Mouse (Mus musculus) thymus, adult 2 months (tissue): ENCODE data around the gene Tmem262. TPM values are rescaled to one million over a fixed set of nuclear protein-coding genes. Genes with fewer than 3 reads are reported as not detected.

Source experiments
- DNase-seq: peaks from one replicate; pipeline ENCODE4 v3.0.0; 2021
- H3K27ac ChIP-seq: fragments of 200-500 bp; 2 replicates; pipeline ENCODE4 v1.5.1; 2012; ENCODE audit warnings: low read length, control low read depth; ENCODE audit not compliant: control insufficient read depth, insufficient read depth
- H3K27me3 ChIP-seq: fragments of 200-500 bp; 2 replicates; pipeline ENCODE4 v1.6.1; 2012; ENCODE audit warnings: mild to moderate bottlenecking, low read length, moderate library complexity, mixed read lengths; ENCODE audit not compliant: control insufficient read depth, insufficient read depth
- H3K36me3 ChIP-seq: fragments of 200-500 bp; 2 replicates; pipeline ENCODE4 v1.6.1; 2012; ENCODE audit warnings: mild to moderate bottlenecking, low read length, moderate library complexity; ENCODE audit not compliant: control insufficient read depth, insufficient read depth
- H3K4me1 ChIP-seq: fragments of 200-500 bp; replicated peaks from 2 replicates; pipeline ENCODE4 v1.6.1; 2012; ENCODE audit warnings: low read length; ENCODE audit not compliant: control insufficient read depth, insufficient read depth
- H3K4me3 ChIP-seq: fragments of 200-500 bp; 2 replicates; pipeline ENCODE4 v1.5.1; 2012; ENCODE audit warnings: mild to moderate bottlenecking, low read length, control low read depth, moderate library complexity; ENCODE audit not compliant: control insufficient read depth, insufficient read depth
- CTCF ChIP-seq: fragments of 200-500 bp; IDR thresholded peaks from 2 replicates; pipeline ENCODE4 v1.5.1; 2012; ENCODE audit warnings: mild to moderate bottlenecking, control low read depth, low read length, moderate library complexity, borderline replicate concordance; ENCODE audit not compliant: control insufficient read depth, poor library complexity, insufficient read depth; ENCODE audit errors: extremely low read depth
- POLR2A ChIP-seq: fragments of 200-500 bp; IDR thresholded peaks from 2 replicates; pipeline ENCODE4 v1.6.1; 2012; ENCODE audit warnings: mild to moderate bottlenecking, low read length, control low read depth, moderate library complexity; ENCODE audit not compliant: control insufficient read depth, poor library complexity, insufficient read depth; ENCODE audit errors: extremely low read depth
- WGBS: fragments of 180-500 bp; shearing (Covaris S2); methylation state at CpG from one replicate; pipeline ENCODE4 v1.1.7; 2018; 5-methylcytosine and 5-hydroxymethylcytosine counted together
- polyA plus RNA-seq: library from polyadenylated mRNA; depleted of rRNA; stranded (reverse); fragments of >200 nt; gene quantifications from 2 replicates; pipeline ENCODE4 v1.2.3, GENCODE M21; 2012

Gene Tmem262
- polyA plus RNA-seq, 1 experiment, result 0.70 TPM

DNA sequence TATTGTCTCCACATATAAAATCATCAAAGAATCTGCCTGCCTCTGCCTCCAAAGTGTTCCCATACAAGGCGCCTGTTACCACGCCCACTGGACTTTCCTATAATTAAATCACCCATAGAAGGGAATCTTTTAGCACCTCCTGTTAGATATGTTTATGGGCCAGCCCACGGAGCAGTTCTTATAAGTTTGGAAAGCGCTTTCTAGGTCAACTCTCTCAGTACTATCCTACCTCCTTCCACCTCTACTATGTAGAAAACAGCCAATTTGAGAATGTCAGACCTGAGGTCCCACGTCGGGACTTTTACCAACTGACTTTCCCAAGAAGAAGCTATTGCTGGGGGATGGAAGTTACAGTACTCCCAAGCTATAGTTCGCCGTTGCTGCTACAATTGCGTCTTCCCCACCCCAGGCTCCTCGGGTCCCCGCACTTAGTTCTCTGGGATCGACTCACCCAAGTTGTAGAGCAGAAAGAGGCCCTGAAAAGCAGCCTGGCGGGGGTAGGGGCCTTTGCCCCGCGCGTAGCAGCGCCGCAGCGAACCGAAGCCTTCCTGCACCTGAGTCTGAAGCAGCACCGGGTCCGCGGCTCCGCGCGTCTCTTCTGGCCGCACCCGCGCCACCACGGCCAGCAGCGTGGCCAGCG is 37.6 kb downstream of the Tmem262 start:
- Histone ChIP-seq H3K4me3 (peak overlapping the region; percentile 66), H3K4me1 (peaks cover 8% of the 10 kb centered on the region; the same call in 1 of the 2 replicates), H3K36me3 (no peaks in the 10 kb centered on the region; the same call in 1 of the 2 replicates), H3K27ac (no peak overlapping the region), H3K27me3 (no peaks in the 10 kb centered on the region)
- TF ChIP-seq POLR2A (no peak; the same call in 1 of the 2 replicates), CTCF (no peak)
- no peak for DNase-seq
- 4% methylated on average over 32 of the region's 32 CpGs for WGBS

DNA sequence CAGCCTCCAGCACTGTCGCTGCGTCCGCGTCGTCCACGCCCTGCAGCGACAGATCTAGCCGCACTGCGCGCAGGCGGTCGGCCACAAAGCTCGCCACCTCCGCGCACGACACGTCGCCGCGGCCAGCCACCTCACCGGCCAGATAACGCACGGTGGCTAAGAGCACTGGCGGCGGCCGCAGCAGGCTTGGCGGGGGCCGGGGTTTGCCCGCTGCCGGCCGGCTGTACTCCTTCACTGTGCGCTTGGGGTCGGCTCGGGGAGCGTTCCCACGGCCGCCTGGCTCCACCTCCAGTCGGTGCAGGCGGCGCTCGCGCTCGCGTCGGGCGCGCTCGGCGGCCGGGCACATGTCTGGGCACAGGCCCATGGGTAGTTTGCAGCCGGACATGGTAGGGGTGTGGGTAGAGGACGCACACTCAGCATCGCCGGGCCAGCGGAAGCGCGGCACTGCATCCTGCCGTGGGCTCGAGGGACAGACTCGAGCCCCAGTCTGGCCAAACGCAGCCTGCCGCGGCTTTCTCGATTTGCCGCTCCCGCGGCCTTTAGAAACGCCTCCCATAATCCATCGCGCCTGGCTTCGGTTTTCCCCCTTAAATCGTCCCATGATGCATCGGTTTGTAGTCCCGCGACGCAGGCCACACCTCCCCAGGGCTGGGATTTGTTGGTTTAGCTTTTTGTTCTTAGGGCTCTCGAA is 38.3 kb downstream of the Tmem262 start, which contains the start of gene Sac3d1:
Gene Sac3d1, minus strand, starts transcription at position 665 of the 691 bp plus-strand sequence.
- WGBS, result under 1% methylated on average over 77 of the region's 77 CpGs
- Histone ChIP-seq H3K36me3 (no peaks in the 10 kb centered on the region; the same call in 1 of the 2 replicates), H3K27me3 (no peaks in the 10 kb centered on the region), H3K27ac (no peak within 1 kb of the TSS), H3K4me1 (peaks cover 8% of the 10 kb centered on the region; the same call in 1 of the 2 replicates), H3K4me3 (peak within 1 kb of the TSS; percentile 66)
- DNase-seq, result peak; percentile 91
- TF ChIP-seq POLR2A (peak; percentile 39; the same call in 1 of the 2 replicates), CTCF (peak; percentile 62; the same call in 1 of the 2 replicates)

DNA sequence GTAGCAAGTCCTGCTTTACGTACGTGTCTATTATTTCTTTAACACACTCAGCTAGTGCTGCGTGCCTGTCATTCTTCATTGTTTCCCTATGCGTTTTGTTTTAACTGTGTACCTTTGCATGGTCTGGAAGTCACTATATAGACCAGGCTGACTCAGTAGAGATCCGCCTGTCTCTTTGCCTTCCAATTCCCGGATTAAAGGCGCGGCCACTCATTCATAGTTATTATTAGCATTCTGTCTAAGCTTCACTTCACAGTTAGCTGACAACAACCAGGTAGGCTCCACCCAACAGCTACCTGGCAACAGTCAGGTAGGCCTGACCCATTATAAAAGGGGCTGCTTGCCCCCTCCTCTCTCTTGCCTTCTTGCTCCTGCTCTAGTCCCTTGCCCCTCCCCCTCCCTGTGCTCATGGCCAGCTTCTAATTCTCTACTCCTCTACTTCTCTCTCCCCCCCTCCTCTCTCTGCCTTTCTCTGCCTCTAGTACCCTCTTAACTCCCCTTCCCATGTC is 38.9 kb downstream of the Tmem262 start:
- peaks cover 8% of the 10 kb centered on the region; the same call in 1 of the 2 replicates for H3K4me1 ChIP-seq
- H3K36me3 ChIP-seq, result no peaks in the 10 kb centered on the region; the same call in 1 of the 2 replicates
- H3K27me3 ChIP-seq, result no peaks in the 10 kb centered on the region
- no peak overlapping the region for H3K4me3 ChIP-seq
- no peak overlapping the region for H3K27ac ChIP-seq
- WGBS, result 5% methylated on average over 8 of the region's 8 CpGs
- no peak for DNase-seq
- TF ChIP-seq POLR2A (no peak), CTCF (no peak)

DNA sequence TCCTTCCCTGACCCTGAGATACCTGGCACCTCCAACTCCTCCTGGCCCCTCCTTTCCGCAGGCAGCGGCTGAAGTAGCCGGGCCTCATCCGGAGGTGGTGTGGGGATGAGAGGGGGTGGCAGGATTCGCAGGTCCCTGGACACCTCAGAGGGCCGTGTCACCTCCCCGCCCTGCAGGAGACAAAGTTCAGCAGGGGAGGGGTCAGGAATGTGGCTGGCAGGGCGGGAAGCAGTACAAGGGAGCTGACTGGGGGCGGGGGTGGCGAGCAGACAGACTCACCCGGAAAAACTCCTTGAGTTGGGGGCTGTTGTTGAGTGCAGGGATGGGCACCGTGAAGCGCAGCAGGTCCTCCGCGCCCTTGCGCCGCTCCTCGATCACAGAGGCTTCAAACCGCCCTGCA is 41.9 kb downstream of the Tmem262 start:
- Histone ChIP-seq H3K27ac (no peak overlapping the region), H3K4me1 (peaks cover 7% of the 10 kb centered on the region; the same call in 1 of the 2 replicates), H3K36me3 (no peaks in the 10 kb centered on the region), H3K27me3 (no peaks in the 10 kb centered on the region), H3K4me3 (no peak overlapping the region)
- WGBS, result 95% methylated on average over 19 of the region's 19 CpGs
- no peak for DNase-seq
- TF ChIP-seq CTCF, result no peak
- TF ChIP-seq POLR2A, result no peak

DNA sequence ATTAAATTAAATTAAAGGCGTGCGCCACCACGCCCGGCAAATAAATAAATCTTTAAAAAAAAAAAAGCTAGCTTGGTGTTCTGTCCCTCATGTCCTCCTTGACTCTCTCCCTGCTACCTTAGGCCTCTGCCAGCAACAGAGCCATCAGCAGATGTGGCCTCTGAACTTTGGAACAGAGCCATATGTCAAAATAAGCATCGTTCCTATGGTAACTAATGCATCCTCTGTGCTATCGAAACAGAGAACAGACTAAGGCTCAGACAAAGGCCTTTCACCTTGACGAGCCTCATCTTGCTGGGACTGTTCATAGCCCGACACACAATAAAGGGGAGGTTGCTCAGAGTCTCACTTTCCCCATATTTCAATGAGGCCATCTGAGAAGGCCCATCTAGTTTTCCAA is 43.5 kb downstream of the Tmem262 start:
- TF ChIP-seq CTCF (no peak), POLR2A (no peak)
- H3K4me3 ChIP-seq, result no peak overlapping the region
- no peaks in the 10 kb centered on the region for H3K36me3 ChIP-seq
- 93% methylated on average over 8 of the region's 8 CpGs for WGBS
- H3K27ac ChIP-seq, result no peak overlapping the region
- DNase-seq, result no peak
- H3K27me3 ChIP-seq, result no peaks in the 10 kb centered on the region
- no peaks in the 10 kb centered on the region; the same call in 1 of the 2 replicates for H3K4me1 ChIP-seq

DNA sequence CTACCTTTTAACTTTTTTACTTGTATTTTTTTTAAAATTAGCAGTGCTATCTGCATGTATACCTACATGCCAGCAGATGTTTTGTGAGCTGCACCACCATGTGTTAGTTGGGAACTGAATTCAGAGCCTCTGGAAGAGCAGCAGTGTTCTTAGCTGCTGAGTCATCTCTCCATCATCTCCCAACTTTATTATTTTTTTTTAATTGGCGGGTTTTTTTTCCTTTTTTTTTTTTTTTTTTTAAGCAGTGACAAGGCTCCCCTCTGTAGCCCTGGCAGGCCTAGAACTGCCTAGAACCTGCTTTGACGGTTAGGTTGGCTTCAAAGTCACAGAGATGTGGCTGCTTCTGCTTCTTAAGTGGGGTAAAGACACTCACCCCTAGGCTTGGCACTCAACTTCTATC is 45.1 kb downstream of the Tmem262 start:
- no peaks in the 10 kb centered on the region for H3K27me3 ChIP-seq
- peaks cover 3% of the 10 kb centered on the region for H3K4me1 ChIP-seq
- TF ChIP-seq CTCF (no peak), POLR2A (no peak)
- no peaks in the 10 kb centered on the region for H3K36me3 ChIP-seq
- no peak for DNase-seq
- H3K27ac ChIP-seq, result no peak overlapping the region
- H3K4me3 ChIP-seq, result no peak overlapping the region
- 91% methylated on average over 2 of the region's 2 CpGs for WGBS
